Mouse (Mus musculus) heart, embryonic 15.5 days (tissue): ENCODE data around the gene Cyct. TPM values are rescaled to one million over a fixed set of nuclear protein-coding genes. Genes with fewer than 3 reads are reported as not detected.

Experiments
- ATAC-seq: fragments of 200-750 bp; cut with Nextera tagmentation; replicated peaks from 2 replicates; pipeline ENCODE4 v1.8.0; 2017; ENCODE audit warnings: low read depth, moderate TSS enrichment; ENCODE audit not compliant: insufficient number of reproducible peaks, insufficient read depth, low FRiP score
- H3K27ac ChIP-seq: fragments of 300-500 bp; sonication (generic); 2 replicates; pipeline ENCODE4 v1.5.1; 2015; ENCODE audit warnings: mild to moderate bottlenecking, inconsistent platforms
- H3K27me3 ChIP-seq: fragments of 300-500 bp; sonication (generic); 2 replicates; pipeline ENCODE4 v1.6.1; 2015; ENCODE audit warnings: inconsistent platforms
- H3K36me3 ChIP-seq: fragments of 300-500 bp; sonication (generic); 2 replicates; pipeline ENCODE4 v1.6.1; 2015; ENCODE audit warnings: mild to moderate bottlenecking, inconsistent platforms
- H3K4me1 ChIP-seq: fragments of 300-500 bp; sonication (generic); replicated peaks from 2 replicates; pipeline ENCODE4 v1.6.1; 2015; ENCODE audit warnings: inconsistent platforms
- H3K4me2 ChIP-seq: fragments of 300-500 bp; sonication (generic); 2 replicates; pipeline ENCODE4 v1.6.1; 2015; ENCODE audit warnings: inconsistent platforms, mild to moderate bottlenecking, moderate library complexity
- H3K4me3 ChIP-seq: fragments of 300-500 bp; sonication (generic); 2 replicates; pipeline ENCODE4 v1.5.1; 2015; ENCODE audit warnings: mild to moderate bottlenecking, inconsistent platforms
- H3K9ac ChIP-seq: fragments of 300-500 bp; sonication (generic); 2 replicates; pipeline ENCODE4 v1.6.1; 2015; ENCODE audit warnings: mild to moderate bottlenecking, inconsistent platforms
- H3K9me3 ChIP-seq: fragments of 300-500 bp; sonication (generic); replicated peaks from 2 replicates; pipeline ENCODE4 v1.6.1; 2016; ENCODE audit warnings: inconsistent platforms
- WGBS: fragments of 180-500 bp; shearing (Covaris S2); methylation state at CpG from one replicate; pipeline ENCODE4 v1.1.7; 2015; ENCODE audit warnings: mixed read lengths; 5-methylcytosine and 5-hydroxymethylcytosine counted together
- polyA plus RNA-seq: library from polyadenylated mRNA; unstranded; fragments of >200 nt; fragmentation: Nextera tagmentation; extraction: Ambion mirVana; gene quantifications from 2 replicates; pipeline ENCODE4 v1.2.1, GENCODE M21; 2015

Cyct gene
- 0.23 and 0.34 TPM in 2 replicates for polyA plus RNA-seq

GRCm38 (mm10) chr2:76360226-76360625 is at the start of gene Cyct:
Gene Cyct (minus strand): TSS chr2:76360450.
- Histone ChIP-seq H3K27me3 (no peaks in the 10 kb centered on the region), H3K4me3 (no peak within 1 kb of the TSS), H3K9me3 (no peaks in the 10 kb centered on the region), H3K9ac (no peak within 1 kb of the TSS), H3K36me3 (no peaks in the 10 kb centered on the region), H3K27ac (no peak within 1 kb of the TSS), H3K4me1 (no peaks in the 10 kb centered on the region), H3K4me2 (no peak within 1 kb of the TSS)
- no peak for ATAC-seq
- 80% methylated on average over 11 of the region's 11 CpGs for WGBS

GRCm38 (mm10) chr2:76409986-76410385 is 49.7 kb upstream of the Cyct start:
- H3K4me1 ChIP-seq: peaks cover 7% of the 10 kb centered on the region
- WGBS: 80% methylated on average over 2 of the region's 2 CpGs
- no peak for ATAC-seq

GRCm38 (mm10) chr2:76409526-76409925 is 49.3 kb upstream of the Cyct start:
- Histone ChIP-seq H3K9me3 (no peaks in the 10 kb centered on the region), H3K27me3 (peaks cover 10% of the 10 kb centered on the region), H3K4me2 (no peak overlapping the region), H3K9ac (no peak overlapping the region), H3K4me3 (no peak overlapping the region), H3K36me3 (no peaks in the 10 kb centered on the region), H3K27ac (no peak overlapping the region), H3K4me1 (peaks cover 7% of the 10 kb centered on the region)
- WGBS: 72% methylated on average over 1 of the region's 1 CpGs
- no peak for ATAC-seq

More at GRCm38 (mm10) chr2:76409986-76410385, 49.7 kb upstream of the Cyct start:
- no peak overlapping the region for H3K9ac ChIP-seq
- no peaks in the 10 kb centered on the region for H3K9me3 ChIP-seq
- H3K4me3 ChIP-seq: no peak overlapping the region
- no peak overlapping the region for H3K27ac ChIP-seq
- peaks cover 5% of the 10 kb centered on the region for H3K27me3 ChIP-seq
- H3K4me2 ChIP-seq: no peak overlapping the region
- no peaks in the 10 kb centered on the region for H3K36me3 ChIP-seq

GRCm38 (mm10) chr2:76406937-76407441 is 46.7 kb upstream of the Cyct start:
- Histone ChIP-seq H3K9ac (peak overlapping the region; percentile 88), H3K27me3 (peaks cover 22% of the 10 kb centered on the region), H3K4me2 (peak overlapping the region; percentile 99), H3K27ac (peak overlapping the region; percentile 66), H3K4me1 (peaks cover 7% of the 10 kb centered on the region), H3K9me3 (no peaks in the 10 kb centered on the region), H3K4me3 (peak overlapping the region; percentile 93), H3K36me3 (no peaks in the 10 kb centered on the region)
- peak; percentile 56 for ATAC-seq
- WGBS: under 1% methylated on average over 48 of the region's 49 CpGs

- H3K27me3 ChIP-seq: peaks cover 25% of the 10 kb centered on the region
- no peaks in the 10 kb centered on the region for H3K36me3 ChIP-seq
- no peaks in the 10 kb centered on the region for H3K9me3 ChIP-seq
- peaks cover 7% of the 10 kb centered on the region for H3K4me1 ChIP-seq
- peak within 1 kb of the TSS; percentile 99 for H3K4me2 ChIP-seq
- peak; percentile 94 for ATAC-seq
- peak within 1 kb of the TSS; percentile 88 for H3K9ac ChIP-seq
- H3K4me3 ChIP-seq: peak within 1 kb of the TSS; percentile 93
- under 1% methylated on average over 89 of the region's 89 CpGs for WGBS
- peak within 1 kb of the TSS; percentile 66 for H3K27ac ChIP-seq
Measured at GRCm38 (mm10) chr2:76406151-76406936, 46.1 kb upstream of the Cyct start, which contains the start of gene Osbpl6. Gene Osbpl6 (plus strand): TSS chr2:76406508.

GRCm38 (mm10) chr2:76405596-76406150 is 45.4 kb upstream of the Cyct start:
- Histone ChIP-seq H3K9ac (peak overlapping the region; percentile 88), H3K4me2 (peak overlapping the region; percentile 99), H3K9me3 (no peaks in the 10 kb centered on the region), H3K4me3 (peak overlapping the region; percentile 93), H3K27me3 (peaks cover 25% of the 10 kb centered on the region), H3K27ac (peak overlapping the region; percentile 66), H3K36me3 (no peaks in the 10 kb centered on the region), H3K4me1 (peaks cover 7% of the 10 kb centered on the region)
- ATAC-seq: 0 out of 2 replicates have a peak, but pooled peaks have one; percentile 8
- 4% methylated on average over 15 of the region's 15 CpGs for WGBS

GRCm38 (mm10) chr2:76400178-76400577 is 39.9 kb upstream of the Cyct start:
- peaks cover 21% of the 10 kb centered on the region for H3K27me3 ChIP-seq
- no peaks in the 10 kb centered on the region for H3K9me3 ChIP-seq
- no peak overlapping the region for H3K4me3 ChIP-seq
- H3K4me1 ChIP-seq: no peaks in the 10 kb centered on the region
- H3K27ac ChIP-seq: no peak overlapping the region
- no peak overlapping the region for H3K9ac ChIP-seq
- no peak for ATAC-seq
- H3K4me2 ChIP-seq: no peak overlapping the region
- no peaks in the 10 kb centered on the region for H3K36me3 ChIP-seq

GRCm38 (mm10) chr2:76386531-76386930 is 26.3 kb upstream of the Cyct start:
- Histone ChIP-seq H3K36me3 (peaks cover 18% of the 10 kb centered on the region), H3K27me3 (no peaks in the 10 kb centered on the region)
- ATAC-seq: no peak

GRCm38 (mm10) chr2:76378646-76379045 is 18.4 kb upstream of the Cyct start:
- Histone ChIP-seq H3K9me3 (no peaks in the 10 kb centered on the region), H3K4me1 (no peaks in the 10 kb centered on the region), H3K27me3 (no peaks in the 10 kb centered on the region), H3K4me3 (no peak overlapping the region), H3K27ac (no peak overlapping the region), H3K36me3 (peaks cover 71% of the 10 kb centered on the region), H3K4me2 (no peak overlapping the region), H3K9ac (no peak overlapping the region)
- ATAC-seq: no peak
- 92% methylated on average over 19 of the region's 19 CpGs for WGBS

More at GRCm38 (mm10) chr2:76386531-76386930, 26.3 kb upstream of the Cyct start:
- no peak overlapping the region for H3K4me2 ChIP-seq
- H3K9ac ChIP-seq: no peak overlapping the region
- H3K4me1 ChIP-seq: no peaks in the 10 kb centered on the region
- no peaks in the 10 kb centered on the region for H3K9me3 ChIP-seq
- no peak overlapping the region for H3K4me3 ChIP-seq
- H3K27ac ChIP-seq: no peak overlapping the region

GRCm38 (mm10) chr2:76374544-76375206 is 14.4 kb upstream of the Cyct start:
- Histone ChIP-seq H3K27ac (no peak overlapping the region), H3K36me3 (peaks cover 53% of the 10 kb centered on the region), H3K9ac (no peak overlapping the region), H3K4me2 (no peak overlapping the region), H3K4me1 (peaks cover 20% of the 10 kb centered on the region), H3K4me3 (no peak overlapping the region), H3K27me3 (no peaks in the 10 kb centered on the region), H3K9me3 (no peaks in the 10 kb centered on the region)
- WGBS: 88% methylated on average over 6 of the region's 6 CpGs
- ATAC-seq: no peak

- H3K4me2 ChIP-seq: peak overlapping the region; percentile 89
- H3K36me3 ChIP-seq: peaks cover 30% of the 10 kb centered on the region
- no peaks in the 10 kb centered on the region for H3K9me3 ChIP-seq
- 34% methylated on average over 4 of the region's 4 CpGs for WGBS
- H3K4me1 ChIP-seq: peaks cover 20% of the 10 kb centered on the region
- H3K27ac ChIP-seq: peak overlapping the region; percentile 74
- no peak overlapping the region; the same call in 1 of the 2 replicates for H3K4me3 ChIP-seq
- H3K9ac ChIP-seq: no peak overlapping the region
- ATAC-seq: peak; percentile 72
- no peaks in the 10 kb centered on the region for H3K27me3 ChIP-seq
Measured at GRCm38 (mm10) chr2:76372244-76372643, 12.0 kb upstream of the Cyct start.
